Mouse (Mus musculus) stomach, embryonic 16.5 days (tissue): ENCODE measurements around the gene Trim40. TPM values are rescaled to one million over a fixed set of nuclear protein-coding genes. Genes with fewer than 3 reads are reported as not detected.

Experiments used
- ATAC-seq: fragments of 200-750 bp; cut with Nextera tagmentation; 2 replicates; pipeline ENCODE4 v1.8.0; 2017; ENCODE audit warnings: moderate number of reproducible peaks, moderate TSS enrichment; ENCODE audit not compliant: insufficient read depth, low FRiP score
- H3K27ac ChIP-seq: fragments of 300-500 bp; sonication (generic); 2 replicates; pipeline ENCODE4 v1.5.1; 2014; ENCODE audit warnings: low read length
- H3K27me3 ChIP-seq: fragments of 300-500 bp; sonication (generic); 2 replicates; pipeline ENCODE4 v1.6.1; 2014; ENCODE audit warnings: low read length, control low read depth, mixed read lengths; ENCODE audit not compliant: control insufficient read depth, insufficient read depth
- H3K36me3 ChIP-seq: fragments of 300-500 bp; sonication (generic); 2 replicates; pipeline ENCODE4 v1.6.1; 2014; ENCODE audit warnings: low read length; ENCODE audit not compliant: control insufficient read depth, insufficient read depth
- H3K4me1 ChIP-seq: fragments of 300-500 bp; sonication (generic); 2 replicates; pipeline ENCODE4 v1.6.1; 2014; ENCODE audit warnings: low read length, control low read depth, mixed read lengths; ENCODE audit not compliant: control insufficient read depth, insufficient read depth
- H3K4me2 ChIP-seq: fragments of 300-500 bp; sonication (generic); 2 replicates; pipeline ENCODE4 v1.6.1; 2014; ENCODE audit warnings: low read depth, low read length, mixed read lengths
- H3K4me3 ChIP-seq: fragments of 300-500 bp; sonication (generic); replicated peaks from 2 replicates; pipeline ENCODE4 v1.5.1; 2014; ENCODE audit warnings: mild to moderate bottlenecking, low read length
- H3K9ac ChIP-seq: fragments of 300-500 bp; sonication (generic); 2 replicates; pipeline ENCODE4 v1.6.1; 2014; ENCODE audit warnings: low read length
- H3K9me3 ChIP-seq: fragments of 300-500 bp; sonication (generic); replicated peaks from 2 replicates; pipeline ENCODE4 v1.6.1; 2016; ENCODE audit warnings: low read length, control low read depth; ENCODE audit not compliant: control insufficient read depth
- WGBS: fragments of 180-500 bp; shearing (Covaris S2); extraction: QIAGEN DNeasy Blood & Tissue Kit; methylation state at CpG from one replicate; pipeline ENCODE4 v1.1.7; 2014; 5-methylcytosine and 5-hydroxymethylcytosine counted together
- polyA plus RNA-seq: library from polyadenylated mRNA; unstranded; fragments of >200 nt; fragmentation: Nextera tagmentation; extraction: Ambion mirVana; gene quantifications from 2 replicates; pipeline ENCODE4 v1.2.1, GENCODE M21; 2015

The Trim40 gene
- polyA plus RNA-seq, 1 experiment from 2014 or later = 0.08 TPM

DNA sequence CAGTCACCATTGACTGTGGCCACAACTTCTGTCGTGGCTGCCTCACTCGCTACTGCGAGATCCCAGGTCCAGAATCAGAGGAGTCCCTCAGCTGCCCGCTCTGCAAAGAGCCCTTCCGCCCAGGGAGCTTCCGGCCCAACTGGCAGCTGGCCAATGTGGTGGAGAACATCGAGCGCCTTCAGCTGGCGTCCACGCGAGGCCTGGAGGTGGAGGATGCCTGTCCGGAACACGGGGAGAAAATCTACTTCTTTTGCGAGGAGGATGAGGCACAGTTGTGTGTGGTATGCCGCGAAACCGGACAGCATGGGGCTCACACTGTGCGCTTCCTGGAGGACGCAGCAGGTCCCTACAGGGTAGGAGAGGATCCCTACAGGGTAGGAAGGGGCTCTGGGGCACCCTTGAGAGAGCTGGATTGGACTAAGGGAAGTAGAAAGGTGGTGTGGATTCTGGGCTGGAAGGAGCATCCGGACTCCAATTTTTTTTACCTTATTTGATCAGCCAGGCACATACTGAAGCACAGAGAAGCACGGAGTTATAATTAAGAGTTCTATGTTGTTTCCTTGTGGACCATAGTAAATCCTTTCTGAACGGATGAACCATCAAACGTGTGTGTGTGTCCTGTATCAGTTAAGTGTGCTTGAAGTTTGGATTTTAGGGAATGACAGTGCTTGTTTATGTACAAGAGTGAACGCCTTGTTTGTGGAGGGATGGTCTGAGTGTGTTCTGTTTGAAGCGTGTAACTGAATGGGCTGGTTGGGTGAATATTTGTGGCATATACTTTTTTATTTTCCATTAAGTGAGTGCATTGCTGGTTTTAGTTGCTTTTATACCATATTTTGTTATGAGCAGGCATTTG is 19.7 kb downstream of the Trim40 start:
- no peak for ATAC-seq
- WGBS = 65% methylated on average over 25 of the region's 25 CpGs
- H3K36me3 ChIP-seq = no peaks in the 10 kb centered on the region
- no peak overlapping the region for H3K27ac ChIP-seq
- no peak overlapping the region; the same call in 1 of the 2 replicates for H3K4me3 ChIP-seq
- peak overlapping the region; percentile 13; the same call in 1 of the 2 replicates for H3K4me2 ChIP-seq
- no peaks in the 10 kb centered on the region; the same call in 1 of the 2 replicates for H3K4me1 ChIP-seq
- no peaks in the 10 kb centered on the region for H3K9me3 ChIP-seq
- peak overlapping the region; percentile 39; the same call in 1 of the 2 replicates for H3K9ac ChIP-seq
- H3K27me3 ChIP-seq = peaks cover 8% of the 10 kb centered on the region

DNA sequence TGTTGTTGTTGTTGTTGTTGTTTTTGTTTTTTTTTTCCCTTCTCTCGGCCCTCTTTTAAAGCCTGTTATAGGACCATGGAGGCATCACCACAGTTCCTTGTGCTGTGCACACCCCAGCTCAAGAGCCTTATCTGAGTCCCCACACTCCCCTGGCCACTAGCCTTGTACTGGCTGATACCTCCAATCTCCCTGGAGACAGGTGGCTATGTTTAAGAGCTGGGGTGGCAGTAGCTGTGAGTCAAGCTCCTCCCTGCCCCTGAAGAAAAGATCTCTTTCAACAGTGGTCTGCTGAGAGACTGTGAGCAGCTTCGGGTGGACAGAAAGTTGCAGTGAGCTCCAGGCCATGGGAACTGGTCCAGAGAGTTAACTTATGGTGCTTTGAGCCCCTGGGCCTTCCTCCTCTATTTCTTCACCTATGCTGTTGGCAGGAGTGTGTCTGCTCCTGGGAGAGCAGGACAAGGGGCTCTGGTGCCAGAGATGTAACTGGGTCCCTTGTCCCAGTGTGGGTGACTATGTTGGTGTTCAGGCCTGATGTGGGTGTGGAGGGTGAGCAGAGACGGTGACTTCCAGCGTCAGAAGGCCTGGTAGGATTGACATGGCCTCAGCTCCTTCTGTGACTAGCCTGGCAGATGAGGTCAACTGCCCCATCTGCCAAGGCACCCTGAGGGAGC is 20.5 kb downstream of the Trim40 start, which contains the start of gene Trim10:
Gene Trim10, plus strand, starts transcription at position 291 of the 671 bp plus-strand sequence.
- Histone ChIP-seq H3K4me3 (no peak within 1 kb of the TSS; the same call in 1 of the 2 replicates), H3K36me3 (no peaks in the 10 kb centered on the region), H3K9me3 (no peaks in the 10 kb centered on the region), H3K4me2 (peak within 1 kb of the TSS; percentile 13; the same call in 1 of the 2 replicates), H3K9ac (peak within 1 kb of the TSS; percentile 39; the same call in 1 of the 2 replicates), H3K27ac (no peak within 1 kb of the TSS), H3K27me3 (peaks cover 8% of the 10 kb centered on the region), H3K4me1 (no peaks in the 10 kb centered on the region; the same call in 1 of the 2 replicates)
- ATAC-seq = peak; percentile 76
- WGBS = 82% methylated on average over 4 of the region's 4 CpGs

DNA sequence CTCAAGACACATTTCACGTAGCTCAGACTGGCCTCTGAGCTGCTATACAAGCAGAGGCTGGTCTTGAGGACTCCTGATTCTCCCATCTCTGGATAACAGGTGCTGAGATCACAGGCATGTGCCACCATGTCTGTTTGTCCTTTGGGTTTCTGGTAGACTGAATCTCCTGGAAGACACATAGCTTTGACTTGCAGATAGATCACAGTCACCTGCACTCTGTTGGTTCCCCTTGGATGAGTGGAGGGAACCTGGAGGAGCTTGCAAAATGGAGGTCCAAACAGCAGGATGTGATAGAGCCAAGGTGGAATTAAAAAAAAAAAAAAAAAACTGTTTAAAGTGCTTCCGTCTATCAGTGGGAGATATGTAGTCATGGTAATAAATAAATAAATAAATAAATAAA is 21.1 kb downstream of the Trim40 start:
- H3K4me3 ChIP-seq = no peak overlapping the region

DNA sequence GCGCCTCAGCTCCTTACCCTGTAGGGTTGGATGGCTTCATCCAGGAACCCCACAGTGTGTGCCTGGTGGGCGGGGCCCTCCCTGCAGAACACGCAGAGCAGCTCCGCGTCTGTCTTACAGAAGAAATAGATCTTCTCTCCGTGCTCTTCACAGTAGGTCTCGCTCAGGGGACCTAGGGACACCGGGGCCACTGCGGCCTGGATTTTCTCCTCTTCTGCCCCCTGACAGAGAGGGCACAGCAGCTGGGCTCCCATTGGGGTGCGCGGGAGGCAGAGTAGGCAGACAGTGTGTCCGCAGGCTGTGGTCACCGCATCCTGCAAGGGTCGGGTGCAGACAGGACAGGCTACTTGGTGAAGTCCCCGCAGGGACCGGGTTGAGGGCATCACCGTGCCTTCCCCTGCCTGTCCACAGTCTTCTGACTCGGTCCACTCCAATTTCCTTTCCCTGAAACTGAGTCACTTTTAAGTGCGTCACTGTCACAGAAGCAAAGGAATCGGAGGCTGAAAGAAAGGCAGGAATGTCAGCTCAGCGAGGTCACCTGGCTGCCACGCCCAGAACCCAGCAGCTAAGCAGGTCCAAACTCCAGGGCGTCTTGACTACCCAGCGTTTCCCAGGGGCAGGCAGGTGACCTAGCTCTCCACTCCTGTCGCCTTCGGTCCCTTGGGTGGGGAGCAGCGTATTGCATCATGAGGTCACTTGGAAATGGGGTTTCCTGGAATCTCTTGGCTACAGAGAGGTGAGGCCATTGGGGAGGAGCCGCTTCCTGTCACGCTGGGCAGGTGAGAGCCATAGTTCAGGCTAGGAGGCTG is 23.0 kb downstream of the Trim40 start, which contains the start of gene Trim15:
Gene Trim15, minus strand, starts transcription at position 492 of the 809 bp plus-strand sequence.
- 11% methylated on average over 29 of the region's 29 CpGs for WGBS
- no peak within 1 kb of the TSS; the same call in 1 of the 2 replicates for H3K27ac ChIP-seq

More for the DNA sequence above, 21.1 kb downstream of the Trim40 start:
- H3K9me3 ChIP-seq = no peaks in the 10 kb centered on the region
- no peaks in the 10 kb centered on the region for H3K36me3 ChIP-seq
- no peak overlapping the region for H3K4me2 ChIP-seq
- H3K27me3 ChIP-seq = peaks cover 8% of the 10 kb centered on the region
- H3K27ac ChIP-seq = no peak overlapping the region
- no peaks in the 10 kb centered on the region; the same call in 1 of the 2 replicates for H3K4me1 ChIP-seq
- WGBS = 78% methylated on average over 2 of the region's 2 CpGs
- no peak for ATAC-seq
- no peak overlapping the region for H3K9ac ChIP-seq

DNA sequence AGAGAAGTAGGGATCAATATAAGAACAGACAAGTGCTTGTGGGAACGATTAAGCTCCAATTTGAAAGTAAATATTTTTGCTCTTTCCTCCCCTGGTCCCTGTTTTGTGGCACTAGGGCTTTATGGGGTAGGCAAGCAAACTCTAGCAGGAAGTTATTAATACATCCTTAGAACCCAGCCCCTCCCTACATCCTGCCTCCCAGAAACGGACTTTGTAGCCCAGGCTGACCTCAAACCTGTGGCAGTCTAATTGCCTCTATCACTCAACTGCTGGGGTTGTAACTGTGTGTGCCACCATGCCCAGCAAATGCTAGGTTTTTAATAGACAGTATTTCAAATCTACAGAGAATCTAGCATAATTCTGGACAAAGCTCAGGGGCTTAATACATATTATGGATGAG is 28.2 kb downstream of the Trim40 start:
- ATAC-seq = no peak
- Histone ChIP-seq H3K9me3 (no peaks in the 10 kb centered on the region), H3K4me2 (no peak overlapping the region), H3K36me3 (peaks cover 12% of the 10 kb centered on the region), H3K4me1 (no peaks in the 10 kb centered on the region), H3K27ac (no peak overlapping the region), H3K27me3 (peaks cover 3% of the 10 kb centered on the region), H3K9ac (no peak overlapping the region), H3K4me3 (no peak overlapping the region)
- whole genome bisulfite sequencing = 35% methylated on average over 2 of the region's 2 CpGs

More for the DNA sequence above, 23.0 kb downstream of the Trim40 start, which contains the start of gene Trim15:
- Histone ChIP-seq H3K36me3 (no peaks in the 10 kb centered on the region), H3K4me2 (peak within 1 kb of the TSS; percentile 58), H3K4me1 (no peaks in the 10 kb centered on the region; the same call in 1 of the 2 replicates), H3K4me3 (peak within 1 kb of the TSS; percentile 35), H3K9ac (peak within 1 kb of the TSS; percentile 49), H3K27me3 (peaks cover 8% of the 10 kb centered on the region), H3K9me3 (no peaks in the 10 kb centered on the region)
- ATAC-seq = peak; percentile 89

DNA sequence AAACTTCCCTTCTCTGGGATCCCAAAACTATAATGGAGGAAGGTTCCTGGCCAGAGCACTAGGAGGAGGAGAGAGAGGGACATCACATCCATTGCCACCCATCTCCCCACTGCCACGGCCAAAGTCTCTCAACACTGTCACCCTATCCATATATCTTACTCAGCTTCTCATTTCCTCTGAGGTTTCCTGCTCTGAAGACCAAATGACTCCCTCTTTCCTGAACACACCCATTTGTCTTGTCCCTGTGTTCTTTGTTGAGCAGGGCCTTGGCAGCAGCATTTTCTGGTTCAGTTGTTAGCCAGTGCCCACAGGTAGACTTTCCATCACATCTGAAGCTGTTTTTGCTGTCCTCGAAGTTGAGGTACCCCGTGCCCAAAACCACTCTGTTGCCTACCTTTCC is 31.7 kb downstream of the Trim40 start:
- 88% methylated on average over 3 of the region's 3 CpGs for WGBS
- Histone ChIP-seq H3K9me3 (no peaks in the 10 kb centered on the region), H3K36me3 (peaks cover 33% of the 10 kb centered on the region), H3K4me2 (no peak overlapping the region), H3K9ac (no peak overlapping the region), H3K27ac (no peak overlapping the region), H3K4me1 (no peaks in the 10 kb centered on the region), H3K27me3 (no peaks in the 10 kb centered on the region), H3K4me3 (no peak overlapping the region)
- ATAC-seq = no peak

DNA sequence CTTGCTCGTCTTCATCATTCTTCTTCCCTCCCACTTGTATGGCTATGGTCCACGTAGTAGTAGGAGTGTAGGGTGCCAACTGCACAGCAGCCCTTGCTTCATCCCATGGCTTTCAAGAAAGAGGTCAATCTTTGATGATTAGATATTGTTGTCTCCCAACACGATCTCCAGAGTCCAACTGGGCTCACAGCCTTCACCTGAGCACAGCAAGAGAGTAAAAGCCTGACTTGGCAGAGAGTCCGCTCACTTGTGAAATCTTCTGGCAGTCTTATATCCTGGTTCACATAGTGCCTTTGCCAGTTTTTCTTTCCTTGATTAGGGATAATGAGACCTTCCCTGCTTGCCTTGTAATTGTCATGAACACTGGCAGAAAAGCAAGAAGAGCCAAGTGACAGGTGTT is 33.7 kb downstream of the Trim40 start:
- Histone ChIP-seq H3K9me3 (no peaks in the 10 kb centered on the region), H3K36me3 (peaks cover 45% of the 10 kb centered on the region), H3K4me3 (no peak overlapping the region), H3K27ac (no peak overlapping the region), H3K9ac (no peak overlapping the region), H3K27me3 (no peaks in the 10 kb centered on the region), H3K4me1 (peaks cover 3% of the 10 kb centered on the region), H3K4me2 (no peak overlapping the region)
- 94% methylated on average over 4 of the region's 4 CpGs for WGBS
- no peak for ATAC-seq

DNA sequence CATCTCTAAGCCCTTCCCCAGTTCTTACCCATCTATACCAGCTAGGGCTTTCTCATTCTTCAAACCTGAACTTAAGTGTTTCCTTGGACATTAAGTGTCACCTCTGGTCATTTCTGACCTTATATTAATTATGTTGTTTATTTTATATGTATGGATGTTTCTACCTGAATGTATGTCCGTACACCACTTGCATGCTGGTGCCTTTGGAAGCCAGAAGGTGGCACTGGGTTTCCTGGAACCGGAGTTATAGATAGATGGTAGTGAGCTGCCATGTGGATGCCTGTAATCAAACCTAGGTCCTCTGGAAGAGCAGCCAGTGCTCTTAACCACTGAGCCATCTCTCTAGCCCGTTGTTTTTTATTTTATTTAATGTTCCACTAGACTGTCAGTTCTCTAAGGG is 34.4 kb downstream of the Trim40 start:
- no peak for ATAC-seq
- 91% methylated on average over 3 of the region's 3 CpGs for WGBS
- Histone ChIP-seq H3K4me1 (peaks cover 10% of the 10 kb centered on the region), H3K9me3 (no peaks in the 10 kb centered on the region), H3K4me2 (no peak overlapping the region), H3K27me3 (no peaks in the 10 kb centered on the region), H3K4me3 (no peak overlapping the region), H3K27ac (no peak overlapping the region), H3K9ac (no peak overlapping the region), H3K36me3 (peaks cover 45% of the 10 kb centered on the region)
